Mouse (Mus musculus) liver, embryonic 14.5 days (tissue): ENCODE measurements around the gene Ugt1a7c.

Experiments used
- CTCF ChIP-seq: IDR thresholded peaks from 2 replicates; pipeline ENCODE4 v1.5.1; 2016; ENCODE audit warnings: antibody characterized with exemption, low read depth, control low read depth
- EP300 ChIP-seq: IDR thresholded peaks from 2 replicates; pipeline ENCODE4 v1.6.1; 2016; ENCODE audit warnings: antibody characterized with exemption, low read depth

DNA sequence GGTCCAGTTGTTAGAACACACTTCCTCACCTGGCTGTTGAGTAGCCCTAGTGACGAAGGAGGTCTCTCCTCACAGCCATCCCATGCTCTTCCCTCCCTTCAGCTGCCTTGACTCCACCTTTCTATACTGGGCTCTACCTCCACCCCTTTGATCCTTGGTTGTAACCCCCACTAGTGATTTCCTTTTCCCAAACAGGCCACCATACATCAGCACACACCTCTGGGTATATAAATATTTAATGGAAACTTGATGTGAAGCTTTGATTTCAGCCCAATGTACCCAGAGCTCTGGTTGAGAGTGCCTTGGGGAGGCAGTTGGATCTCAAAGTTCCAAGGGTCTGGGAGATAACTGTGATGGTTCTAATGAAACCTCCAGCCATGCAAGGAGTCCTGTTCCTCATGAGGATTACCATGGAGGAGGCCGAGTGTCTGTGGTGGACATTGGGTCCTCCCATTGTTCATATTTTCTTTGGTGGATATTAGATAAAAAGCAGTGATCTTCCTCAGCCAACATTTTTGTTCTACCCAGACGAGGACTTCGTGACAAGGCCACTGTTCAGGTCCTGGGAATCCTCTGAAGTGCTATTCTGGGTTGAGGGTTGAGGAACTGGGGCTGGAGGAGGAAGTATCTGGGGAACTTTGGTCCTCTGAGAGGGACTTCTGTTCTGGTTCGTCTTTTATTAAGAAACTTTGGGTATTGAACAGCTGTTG is 132.0 kb downstream of the Ugt1a7c start, which contains the start of gene Mroh2a:
- TF ChIP-seq CTCF (no peak), EP300 (no peak)
